Mouse (Mus musculus): ENCODE data around the gene Ear2.
"Not testable (repeated sequence)": the region's sequence is repeated elsewhere in the genome, so short reads cannot be mapped to it uniquely, and the experiment has no call there.

Ear2 gene

GRCm38 (mm10) chr14:44102354-44102753, at the start of gene Ear2:
Gene Ear2, plus strand, starts transcription at chr14:44102654.
- not testable (repeated sequence) for DNase-seq (ENCODE audit: low read depth, low spot score)

GRCm38 (mm10) chr14:44067879-44068278, 34.6 kb upstream of the Ear2 start:
- DNase-seq (ENCODE audit: low read depth, low spot score): peak; percentile 4

- DNase-seq (ENCODE audit: low read depth, low spot score): not testable (repeated sequence)
These were observed 31.9 kb upstream of the Ear2 start for GRCm38 (mm10) chr14:44070595-44070994.

- DNase-seq (ENCODE audit: low read depth, low spot score): not testable (repeated sequence)
These were observed 24.6 kb upstream of the Ear2 start for GRCm38 (mm10) chr14:44077785-44078341.

- not testable (repeated sequence) for DNase-seq (ENCODE audit: low read depth, low spot score)
These were observed 15.9 kb upstream of the Ear2 start for GRCm38 (mm10) chr14:44086588-44086987.

DNA sequence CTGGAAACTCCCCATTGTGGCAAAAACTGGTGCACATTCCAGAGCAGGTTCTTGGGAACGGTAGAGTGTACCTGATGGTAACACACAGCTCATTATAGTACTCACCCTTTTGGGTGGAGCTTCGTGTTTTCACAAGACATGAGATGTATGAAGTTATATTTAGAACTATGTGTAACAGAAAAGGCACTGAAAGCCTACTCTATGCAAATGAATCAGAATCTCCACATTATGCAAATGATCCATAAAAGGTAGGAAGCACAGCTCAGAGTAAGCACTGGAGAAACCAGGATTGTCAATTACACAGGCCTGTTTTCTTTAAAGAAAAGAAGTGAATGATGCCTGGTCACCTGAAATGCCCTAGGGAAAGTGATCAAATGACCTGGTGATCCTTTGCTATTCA, 14.9 kb upstream of the Ear2 start:
- DNase-seq (ENCODE audit: low read depth, low spot score): not testable (repeated sequence)

- not testable (repeated sequence) for DNase-seq (ENCODE audit: low read depth, low spot score)
These were observed 10.9 kb upstream of the Ear2 start for GRCm38 (mm10) chr14:44091524-44091923.

- DNase-seq (ENCODE audit: low read depth, low spot score): not testable (repeated sequence)
These were observed 8.0 kb upstream of the Ear2 start for GRCm38 (mm10) chr14:44094445-44094844.

GRCm38 (mm10) chr14:44100030-44100429, 2.4 kb upstream of the Ear2 start:
- DNase-seq (ENCODE audit: low read depth, low spot score): not testable (repeated sequence)

- no peak for DNase-seq (ENCODE audit: low read depth, low spot score)
These were observed 8.5 kb downstream of the Ear2 start for GRCm38 (mm10) chr14:44110981-44111380.

DNA sequence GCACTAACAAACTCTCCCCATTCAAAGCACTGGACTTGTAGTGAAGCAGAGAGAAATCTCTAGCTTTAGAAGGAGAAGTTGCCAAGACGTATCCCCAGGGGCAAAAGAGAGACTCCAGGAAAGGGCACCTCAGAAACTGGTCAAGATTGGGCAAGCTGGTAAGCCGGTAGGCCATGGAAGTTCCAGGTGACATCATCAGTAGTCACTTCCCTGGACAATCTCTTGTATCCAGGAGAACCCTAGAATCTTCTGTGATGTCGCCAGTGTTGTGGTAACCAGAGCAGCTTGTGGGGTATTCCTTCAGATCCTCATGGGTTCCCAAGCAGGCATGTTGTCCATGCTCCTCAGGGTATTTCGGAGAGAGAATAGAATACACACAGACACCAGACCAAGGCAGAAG, 21.1 kb downstream of the Ear2 start, which contains the start of gene Gm3327:
Gene Gm3327, plus strand, starts transcription at position 301 of the 400 bp plus-strand sequence.
- DNase-seq (ENCODE audit: low read depth, low spot score): not testable (repeated sequence)

All from CD4-positive, CD25-positive, alpha-beta regulatory T cell, adult 2 months (primary cell).